Mouse (Mus musculus) embryonic facial prominence, embryonic 12.5 days (tissue): ENCODE data around the gene Oca2. TPM values are rescaled to one million over a fixed set of nuclear protein-coding genes. Genes with fewer than 3 reads are reported as not detected.

ENCODE experiments used
- ATAC-seq: fragments of 200-750 bp; cut with Nextera tagmentation; 2 replicates; pipeline ENCODE4 v1.8.0; 2017; ENCODE audit not compliant: insufficient number of reproducible peaks, insufficient read depth, low FRiP score, low TSS enrichment
- H3K27ac ChIP-seq: fragments of 300-500 bp; sonication (generic); 2 replicates; pipeline ENCODE4 v1.5.1; 2016; ENCODE audit warnings: mild to moderate bottlenecking
- H3K27me3 ChIP-seq: fragments of 300-500 bp; sonication (generic); 2 replicates; pipeline ENCODE4 v1.6.1; 2016; ENCODE audit warnings: mild to moderate bottlenecking, moderate library complexity
- H3K36me3 ChIP-seq: fragments of 300-500 bp; sonication (generic); 2 replicates; pipeline ENCODE4 v1.6.1; 2016; ENCODE audit warnings: mild to moderate bottlenecking
- H3K4me1 ChIP-seq: fragments of 300-500 bp; sonication (generic); 2 replicates; pipeline ENCODE4 v1.6.1; 2016
- H3K4me2 ChIP-seq: fragments of 300-500 bp; sonication (generic); replicated peaks from 2 replicates; pipeline ENCODE4 v1.6.1; 2016; ENCODE audit warnings: mild to moderate bottlenecking, moderate library complexity
- H3K4me3 ChIP-seq: fragments of 300-500 bp; sonication (generic); 2 replicates; pipeline ENCODE4 v1.5.1; 2016; ENCODE audit warnings: mild to moderate bottlenecking
- H3K9ac ChIP-seq: fragments of 300-500 bp; sonication (generic); 2 replicates; pipeline ENCODE4 v1.6.1; 2016; ENCODE audit warnings: mild to moderate bottlenecking, moderate library complexity
- H3K9me3 ChIP-seq: fragments of 300-500 bp; sonication (generic); 2 replicates; pipeline ENCODE4 v1.6.1; 2016; ENCODE audit warnings: mild to moderate bottlenecking, moderate library complexity
- WGBS: fragments of 180-500 bp; shearing (Covaris S2); methylation state at CpG from one replicate; pipeline ENCODE4 v1.1.7; 2016; 5-methylcytosine and 5-hydroxymethylcytosine counted together
- polyA plus RNA-seq: library from polyadenylated mRNA; unstranded; fragments of >200 nt; fragmentation: Nextera tagmentation; extraction: Ambion mirVana; gene quantifications from 2 replicates; pipeline ENCODE4 v1.2.1, GENCODE M21; 2016

Oca2 gene
- polyA plus RNA-seq, 1 experiment from 2014 or later = 1.9 TPM

DNA sequence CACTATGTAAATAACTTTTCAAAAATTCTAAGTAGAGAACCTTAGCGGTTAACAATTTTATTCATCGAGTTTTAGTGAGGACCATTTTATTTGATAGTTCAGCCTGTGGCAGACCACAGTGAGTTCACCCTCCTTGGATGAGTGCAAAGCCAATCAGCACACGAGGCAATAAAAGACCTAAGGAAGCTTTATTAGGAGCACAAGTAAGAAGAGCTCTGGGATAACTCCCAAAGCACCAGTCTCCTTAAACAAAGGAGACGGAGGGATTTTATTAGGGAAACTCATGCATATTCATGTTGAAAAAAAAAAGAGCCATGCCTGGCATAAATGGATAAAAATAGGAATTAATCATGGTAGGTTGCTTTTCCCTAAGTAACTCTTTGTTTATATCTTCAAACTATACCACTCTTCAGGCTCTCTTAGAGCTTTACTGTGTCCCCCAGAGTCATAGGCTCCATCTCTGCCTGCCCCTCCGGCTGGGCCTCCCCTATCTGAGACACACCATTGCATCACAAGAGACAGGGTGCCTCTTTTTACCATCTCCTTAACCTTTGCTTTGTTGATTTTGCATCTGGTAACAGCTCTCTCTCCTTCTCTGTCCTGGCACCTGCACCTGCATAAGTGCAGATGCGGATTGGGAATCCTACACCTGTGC, 178.7 kb downstream of the Oca2 start:
- H3K27ac ChIP-seq = no peak overlapping the region
- ATAC-seq = no peak
- no peak overlapping the region for H3K4me2 ChIP-seq
- H3K27me3 ChIP-seq = no peaks in the 10 kb centered on the region
- WGBS = 50% methylated on average over 6 of the region's 6 CpGs
- H3K9me3 ChIP-seq = no peaks in the 10 kb centered on the region
- no peak overlapping the region for H3K4me3 ChIP-seq
- H3K9ac ChIP-seq = no peak overlapping the region
- H3K36me3 ChIP-seq = no peaks in the 10 kb centered on the region
- no peaks in the 10 kb centered on the region for H3K4me1 ChIP-seq

DNA sequence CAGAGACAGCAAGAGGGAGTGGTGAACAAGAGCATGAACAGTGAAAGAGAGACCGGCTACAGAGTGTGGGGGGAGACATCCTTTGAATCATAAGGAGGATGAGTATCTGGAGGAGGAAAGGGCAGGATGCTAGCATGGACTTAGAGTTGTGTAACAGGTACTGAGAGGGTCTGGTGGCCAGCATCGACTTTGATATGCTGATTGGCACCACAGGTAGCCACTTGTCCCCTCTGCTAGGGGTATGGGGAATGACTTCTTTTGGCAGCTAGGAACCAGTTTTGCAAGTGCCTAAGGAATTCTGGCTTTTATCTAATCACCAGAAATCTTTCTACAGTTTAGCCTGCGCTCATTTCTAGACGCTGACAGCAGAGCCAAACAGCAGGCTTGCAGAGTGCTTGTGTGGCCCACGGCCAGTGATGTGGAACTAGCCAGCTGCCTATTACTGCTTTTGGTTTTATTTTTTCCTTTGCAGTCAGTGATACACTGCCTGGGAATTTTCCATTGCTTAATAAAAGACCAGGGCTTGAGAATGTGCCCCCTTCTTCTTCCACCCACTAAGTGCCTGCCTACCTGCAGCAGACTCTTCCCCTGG, 179.8 kb downstream of the Oca2 start:
- WGBS = 31% methylated on average over 5 of the region's 5 CpGs
- no peak for ATAC-seq
- H3K4me2 ChIP-seq = no peak overlapping the region

DNA sequence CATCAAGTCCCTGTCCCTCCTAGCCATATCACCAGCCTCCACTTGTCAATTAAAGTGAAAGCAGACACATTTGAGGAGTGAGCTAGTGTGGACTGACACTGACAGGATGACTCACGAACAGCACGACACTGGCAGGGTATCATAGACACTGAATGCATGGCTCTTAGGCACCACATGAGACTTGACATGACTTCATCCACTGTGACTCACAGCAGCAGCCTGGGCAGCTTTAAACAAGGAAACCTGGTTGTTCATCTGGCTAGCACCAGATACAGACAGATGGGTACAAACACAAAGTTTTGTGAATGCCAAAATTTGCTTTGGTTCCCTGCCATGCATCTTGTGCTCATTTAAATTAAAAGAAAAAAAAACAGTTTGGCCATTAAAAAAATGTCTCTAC, 182.4 kb downstream of the Oca2 start:
- Histone ChIP-seq H3K36me3 (no peaks in the 10 kb centered on the region), H3K4me3 (no peak overlapping the region), H3K9me3 (no peaks in the 10 kb centered on the region), H3K27me3 (no peaks in the 10 kb centered on the region), H3K27ac (no peak overlapping the region), H3K4me2 (no peak overlapping the region), H3K9ac (no peak overlapping the region), H3K4me1 (no peaks in the 10 kb centered on the region)
- ATAC-seq = no peak
- WGBS = 64% methylated on average over 2 of the region's 2 CpGs

More for the DNA sequence above, 179.8 kb downstream of the Oca2 start:
- H3K9ac ChIP-seq = no peak overlapping the region
- no peak overlapping the region for H3K4me3 ChIP-seq
- H3K4me1 ChIP-seq = no peaks in the 10 kb centered on the region
- no peaks in the 10 kb centered on the region for H3K36me3 ChIP-seq
- no peaks in the 10 kb centered on the region for H3K27me3 ChIP-seq
- H3K9me3 ChIP-seq = no peaks in the 10 kb centered on the region
- H3K27ac ChIP-seq = no peak overlapping the region

DNA sequence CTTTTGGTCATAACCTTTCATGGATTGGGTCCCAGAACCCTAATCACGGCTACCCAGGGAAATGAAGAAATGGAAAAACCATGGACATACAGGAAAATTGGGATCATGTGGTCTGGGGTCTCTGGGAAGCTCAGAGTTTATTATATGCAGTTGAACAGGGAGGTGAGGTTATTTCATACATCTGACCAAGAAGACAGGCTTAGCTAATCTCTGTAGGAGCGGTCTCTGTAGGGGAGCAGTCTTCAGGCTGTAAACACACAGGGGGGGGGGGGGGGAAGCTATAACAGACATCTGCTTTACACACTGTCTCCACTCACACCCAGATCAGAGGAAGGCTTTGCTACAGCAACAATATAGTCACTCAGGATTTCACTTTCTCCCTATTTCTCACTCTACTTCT, 184.0 kb downstream of the Oca2 start:
- no peak overlapping the region for H3K27ac ChIP-seq
- H3K27me3 ChIP-seq = no peaks in the 10 kb centered on the region
- H3K36me3 ChIP-seq = no peaks in the 10 kb centered on the region
- H3K9me3 ChIP-seq = no peaks in the 10 kb centered on the region
- no peak overlapping the region for H3K4me2 ChIP-seq
- WGBS = 78% methylated on average over 2 of the region's 2 CpGs
- no peaks in the 10 kb centered on the region for H3K4me1 ChIP-seq
- no peak for ATAC-seq
- H3K4me3 ChIP-seq = no peak overlapping the region
- H3K9ac ChIP-seq = no peak overlapping the region

DNA sequence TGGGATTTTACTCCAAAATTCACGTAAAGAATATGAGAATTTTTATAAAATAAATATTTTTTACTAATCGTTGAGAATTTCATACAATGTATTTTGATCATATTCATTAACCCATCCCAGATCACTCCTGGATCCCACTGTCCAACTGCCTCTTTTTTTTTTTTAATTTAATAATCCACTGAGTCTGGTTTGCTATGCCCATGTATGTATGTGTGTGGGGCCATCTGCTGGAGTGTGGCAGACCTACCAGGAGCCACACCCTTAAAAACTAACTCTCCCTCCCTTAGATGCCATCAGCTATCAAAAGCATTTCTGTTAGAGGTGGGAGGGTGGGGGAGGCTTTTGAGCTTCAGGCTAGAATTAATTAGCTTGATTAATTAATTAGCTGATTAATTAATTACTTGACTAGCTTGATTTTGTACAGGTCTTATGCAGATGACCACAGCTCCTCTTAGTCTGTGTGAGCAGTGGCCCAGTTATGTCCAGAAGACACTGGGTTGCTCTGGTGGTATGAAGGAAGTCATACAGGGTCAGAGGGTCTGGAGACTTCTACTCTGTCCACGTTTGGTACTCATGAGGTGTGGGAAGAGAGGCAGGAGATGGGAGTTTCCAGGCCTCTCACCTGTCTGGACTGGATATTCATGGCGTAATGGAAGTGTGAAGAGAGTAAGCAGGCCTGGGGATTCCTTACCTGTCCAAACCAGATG, 221.4 kb downstream of the Oca2 start:
- WGBS = 80% methylated on average over 4 of the region's 4 CpGs
- no peak overlapping the region for H3K4me2 ChIP-seq
- no peak overlapping the region for H3K9ac ChIP-seq
- no peak for ATAC-seq
- no peaks in the 10 kb centered on the region for H3K9me3 ChIP-seq
- H3K27me3 ChIP-seq = no peaks in the 10 kb centered on the region
- H3K36me3 ChIP-seq = no peaks in the 10 kb centered on the region
- no peaks in the 10 kb centered on the region for H3K4me1 ChIP-seq
- no peak overlapping the region for H3K4me3 ChIP-seq
- H3K27ac ChIP-seq = no peak overlapping the region

DNA sequence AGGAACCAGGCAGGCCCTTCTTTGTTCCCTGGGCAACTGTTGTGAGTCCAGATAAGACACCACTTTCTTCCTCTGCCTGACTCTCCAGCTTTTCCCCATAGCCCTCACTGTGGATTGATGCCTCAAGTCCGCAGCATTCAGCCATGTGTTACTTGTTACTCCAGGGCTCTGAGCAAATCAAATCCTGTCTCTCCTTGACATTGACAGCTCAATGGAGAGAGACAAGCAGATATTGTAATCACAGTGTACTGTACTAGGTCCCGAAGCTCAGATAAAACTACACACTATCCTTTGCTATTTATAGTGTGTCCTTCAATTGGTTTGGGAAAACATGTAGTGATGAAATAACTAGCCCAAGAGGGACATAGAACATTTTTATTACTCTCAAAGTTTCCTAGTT, 258.7 kb downstream of the Oca2 start:
- ATAC-seq = no peak
- H3K36me3 ChIP-seq = no peaks in the 10 kb centered on the region
- H3K27ac ChIP-seq = no peak overlapping the region
- no peaks in the 10 kb centered on the region for H3K4me1 ChIP-seq
- no peak overlapping the region for H3K9ac ChIP-seq
- no peaks in the 10 kb centered on the region for H3K9me3 ChIP-seq
- no peak overlapping the region for H3K4me2 ChIP-seq
- 43% methylated on average over 2 of the region's 2 CpGs for WGBS
- no peak overlapping the region for H3K4me3 ChIP-seq
- no peaks in the 10 kb centered on the region for H3K27me3 ChIP-seq

DNA sequence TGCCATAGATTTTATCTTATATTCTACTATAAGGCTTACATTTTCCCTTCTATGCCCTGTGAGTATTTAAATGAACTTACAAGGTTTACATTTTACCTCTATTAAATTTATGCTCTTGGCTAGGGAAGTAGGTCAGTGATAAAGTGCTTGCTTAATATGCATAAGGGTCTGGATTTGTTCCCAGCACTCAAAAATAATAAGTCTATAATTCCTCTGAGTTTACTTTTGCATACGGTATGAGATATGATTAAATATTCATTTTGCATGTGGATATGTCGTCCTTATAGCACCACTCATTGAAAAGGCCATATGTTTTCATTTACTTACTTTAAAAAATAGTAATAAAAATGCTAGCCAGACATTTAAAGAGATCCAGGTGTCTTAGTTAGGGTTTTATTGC, 259.8 kb downstream of the Oca2 start:
- no peaks in the 10 kb centered on the region for H3K9me3 ChIP-seq
- H3K27me3 ChIP-seq = no peaks in the 10 kb centered on the region
- WGBS = 56% methylated on average over 2 of the region's 2 CpGs
- H3K4me1 ChIP-seq = no peaks in the 10 kb centered on the region
- no peak overlapping the region for H3K4me2 ChIP-seq
- H3K27ac ChIP-seq = no peak overlapping the region
- no peaks in the 10 kb centered on the region for H3K36me3 ChIP-seq
- no peak overlapping the region for H3K4me3 ChIP-seq
- H3K9ac ChIP-seq = no peak overlapping the region
- ATAC-seq = no peak

DNA sequence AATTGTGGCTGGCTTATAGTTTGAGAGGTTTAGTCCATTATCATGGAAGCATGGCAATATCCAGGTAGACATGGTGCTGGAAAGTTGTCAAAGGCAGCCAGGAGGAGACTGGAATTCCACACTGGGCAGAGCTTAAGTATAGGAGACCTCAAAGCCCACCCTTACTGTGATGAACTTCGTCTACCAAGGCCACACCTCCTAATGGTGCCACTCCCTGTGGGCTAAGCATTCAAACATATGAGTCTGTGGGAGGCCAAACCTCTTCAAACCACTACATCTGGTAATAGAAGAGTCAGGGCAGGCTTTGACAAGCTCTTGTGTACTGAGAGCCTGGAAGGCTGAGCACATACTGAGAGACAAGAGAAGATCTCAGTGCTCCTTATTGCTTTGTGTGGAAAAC, 260.2 kb downstream of the Oca2 start:
- no peak for ATAC-seq
- H3K9ac ChIP-seq = no peak overlapping the region
- no peak overlapping the region for H3K27ac ChIP-seq
- H3K4me3 ChIP-seq = no peak overlapping the region
- 54% methylated on average over 1 of the region's 1 CpGs for WGBS
- no peaks in the 10 kb centered on the region for H3K27me3 ChIP-seq
- no peak overlapping the region for H3K4me2 ChIP-seq
- H3K4me1 ChIP-seq = no peaks in the 10 kb centered on the region
- H3K9me3 ChIP-seq = no peaks in the 10 kb centered on the region
- no peaks in the 10 kb centered on the region for H3K36me3 ChIP-seq

DNA sequence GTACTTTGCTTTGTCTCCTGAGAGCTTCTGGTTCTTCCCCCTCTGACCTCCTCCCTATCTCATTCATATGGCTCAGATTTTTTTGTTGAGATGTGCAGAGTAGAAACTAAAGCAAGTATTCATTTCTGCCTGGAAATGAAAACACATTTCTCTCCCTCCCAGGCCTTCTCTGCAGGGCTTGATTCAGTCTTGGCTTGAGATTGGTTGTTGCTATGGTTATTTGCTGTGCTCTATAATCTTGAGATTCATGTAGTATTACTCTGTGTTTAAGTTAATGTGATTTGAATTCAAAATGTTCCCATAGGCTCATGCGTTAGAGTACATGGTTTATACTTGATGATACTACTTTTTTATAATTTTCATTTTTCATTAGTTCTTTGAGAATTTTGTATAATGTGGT, 260.9 kb downstream of the Oca2 start:
- Histone ChIP-seq H3K4me3 (no peak overlapping the region), H3K9ac (no peak overlapping the region), H3K27ac (no peak overlapping the region), H3K4me2 (no peak overlapping the region), H3K4me1 (no peaks in the 10 kb centered on the region), H3K27me3 (no peaks in the 10 kb centered on the region), H3K9me3 (no peaks in the 10 kb centered on the region), H3K36me3 (no peaks in the 10 kb centered on the region)
- 81% methylated on average over 1 of the region's 1 CpGs for WGBS
- no peak for ATAC-seq

DNA sequence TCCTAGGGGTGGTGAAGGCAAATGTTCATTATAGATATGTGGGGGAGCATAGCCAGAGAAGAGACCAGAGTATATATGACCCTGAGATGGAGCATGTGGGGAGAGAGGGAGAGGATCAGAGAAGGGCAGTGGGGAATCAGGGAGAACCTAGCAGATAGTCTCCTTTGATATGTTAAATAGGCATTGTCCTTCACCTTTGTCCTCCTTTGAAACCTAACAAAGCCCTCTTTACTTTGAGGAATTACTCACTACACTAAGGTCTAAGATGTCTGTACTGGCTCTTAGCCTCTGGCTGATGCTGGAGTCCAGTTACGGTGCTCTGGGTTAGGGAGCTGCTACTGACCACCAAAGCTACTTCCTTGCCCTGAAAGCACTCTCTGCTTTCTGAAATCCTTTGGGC, 279.0 kb downstream of the Oca2 start:
- WGBS = 18% methylated on average over 1 of the region's 1 CpGs

DNA sequence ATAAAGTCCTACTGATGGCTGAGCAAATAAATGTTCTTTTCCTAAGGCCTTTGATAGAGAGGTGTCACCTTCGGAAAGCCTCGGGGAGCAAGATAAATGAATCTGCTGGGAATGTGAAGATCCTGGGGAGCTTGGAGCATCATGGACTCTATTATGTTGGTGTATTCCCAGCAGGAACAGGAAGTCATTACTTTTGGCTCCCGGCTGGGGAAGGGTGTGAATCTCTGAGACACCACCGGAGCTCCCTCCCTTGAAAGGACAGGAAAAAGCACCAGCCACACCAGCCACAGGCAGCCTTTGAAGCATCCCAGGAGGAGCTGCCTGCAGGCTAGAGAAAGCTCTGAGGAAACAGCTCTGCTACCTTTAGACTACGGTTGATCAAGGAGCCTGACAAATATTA, 280.2 kb downstream of the Oca2 start:
- Histone ChIP-seq H3K9me3 (no peaks in the 10 kb centered on the region), H3K4me3 (no peak overlapping the region), H3K36me3 (no peaks in the 10 kb centered on the region), H3K9ac (no peak overlapping the region), H3K27me3 (no peaks in the 10 kb centered on the region), H3K27ac (no peak overlapping the region), H3K4me1 (no peaks in the 10 kb centered on the region), H3K4me2 (no peak overlapping the region)
- ATAC-seq = no peak
- WGBS = 8% methylated on average over 5 of the region's 5 CpGs

More for the DNA sequence above, 279.0 kb downstream of the Oca2 start:
- Histone ChIP-seq H3K4me1 (no peaks in the 10 kb centered on the region), H3K36me3 (no peaks in the 10 kb centered on the region), H3K27ac (no peak overlapping the region), H3K4me2 (no peak overlapping the region), H3K27me3 (no peaks in the 10 kb centered on the region), H3K9me3 (no peaks in the 10 kb centered on the region), H3K9ac (no peak overlapping the region), H3K4me3 (no peak overlapping the region)
- ATAC-seq = no peak

DNA sequence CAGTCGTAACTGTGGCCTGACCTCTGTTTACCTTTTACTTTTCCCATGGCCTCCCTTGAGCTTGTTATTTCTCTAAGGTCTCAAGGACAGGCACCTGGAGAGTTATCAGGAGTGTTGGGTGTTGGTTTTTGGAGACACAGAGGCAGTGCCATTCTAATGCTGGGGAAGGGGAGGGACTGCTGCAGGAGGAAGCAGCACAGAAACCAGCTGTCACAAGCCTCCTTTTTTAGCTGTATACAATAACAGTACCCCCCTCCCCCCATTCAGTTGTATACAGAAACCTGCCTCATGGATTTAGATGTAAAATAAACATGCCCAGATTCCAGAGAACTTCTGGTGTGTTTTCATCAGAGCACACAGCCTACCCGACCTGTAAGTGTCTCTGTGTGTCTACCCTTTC, 295.3 kb downstream of the Oca2 start:
- H3K4me1 ChIP-seq = no peaks in the 10 kb centered on the region
- no peak overlapping the region for H3K4me2 ChIP-seq
- H3K9me3 ChIP-seq = no peaks in the 10 kb centered on the region
- H3K27me3 ChIP-seq = no peaks in the 10 kb centered on the region
- no peak overlapping the region for H3K4me3 ChIP-seq
- ATAC-seq = no peak
- H3K27ac ChIP-seq = no peak overlapping the region
- H3K36me3 ChIP-seq = no peaks in the 10 kb centered on the region
- 56% methylated on average over 2 of the region's 2 CpGs for WGBS
- no peak overlapping the region for H3K9ac ChIP-seq
